ENCODE assay signal across 9 mouse cellular contexts in the genomic region with DNA sequence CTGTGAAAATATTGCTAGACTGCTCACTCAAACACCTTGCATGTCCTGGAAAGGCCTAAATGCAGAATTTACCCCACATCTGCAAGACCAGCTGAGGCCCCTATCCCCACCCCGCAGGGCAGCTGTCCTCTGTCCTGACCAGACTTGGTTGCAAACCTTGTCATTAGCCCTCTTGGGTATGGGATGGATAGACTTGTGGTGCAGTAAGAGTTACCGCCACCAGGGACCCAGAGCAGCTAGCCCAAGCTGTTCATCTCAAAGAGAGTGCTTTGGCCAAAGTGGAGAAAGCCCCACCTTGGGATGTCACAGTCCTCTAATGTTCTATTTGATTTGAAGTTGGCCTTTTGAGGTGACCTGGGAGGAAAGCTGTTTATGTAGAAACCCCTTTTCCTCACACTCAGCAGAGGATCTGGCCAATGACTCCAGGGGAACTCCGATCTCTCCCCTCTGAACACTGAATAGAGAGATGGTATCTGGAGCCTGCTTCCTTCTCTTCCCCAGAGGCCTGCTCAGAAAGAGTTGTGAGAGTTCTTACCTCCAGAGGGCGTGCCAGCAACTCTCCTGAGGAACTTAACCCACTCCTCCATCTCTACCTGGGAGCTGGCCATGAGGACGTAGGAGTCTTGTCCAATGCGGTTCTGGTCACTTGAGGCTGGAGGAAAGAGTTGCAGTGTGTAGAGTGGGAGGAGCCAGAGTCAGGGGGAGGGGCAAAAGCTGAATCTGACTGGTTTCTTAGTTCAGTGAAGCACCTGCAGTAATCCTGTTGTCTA. TPM values are rescaled to one million over a fixed set of nuclear protein-coding genes. Genes with fewer than 3 reads are reported as not detected.
DNase-seq lines count a peak whose midpoint lies in the region; ATAC-seq lines count a peak whose summit lies in the region.
"Had no signal": no experiment of that assay in that cellular context is flagged by ENCODE, and none has a peak within 500 bp of the region (broad histone marks: within the 10 kb centered on the region; RNA-seq: fewer than 3 reads in every experiment).

No protein-coding gene starts in this region.

- peak; percentile 6 to 10 for DNase-seq in adrenal gland, postnatal 36 days
- DNase-seq in adrenal gland, adult 8-10 months, result no peak
- DNase-seq in CD4-positive, CD25-positive, alpha-beta regulatory T cell, adult 2 months (ENCODE audit: low read depth, low spot score), result peak; percentile 60
- DNase-seq in induced T-regulatory cell, adult 2 months (ENCODE audit: low read depth), result peak; percentile 62
- peak; percentile 50 to 53 for DNase-seq in lung, postnatal 4 days
- no peak for DNase-seq in urinary bladder, adult 18-20 months (ENCODE audit: low spot score in 2 of 2)
- DNase-seq in layer of hippocampus, adult 9-11 months, result no peak
- DNase-seq: left cerebral cortex, postnatal 4 days had no signal

- ATAC-seq in erythroid progenitor cell, adult 5-6 weeks (replicated peaks; ENCODE audit: low FRiP score, poor library complexity, severe bottlenecking), result no peak

RNA-seq across cellular contexts. Expression of gene Arhgap25, which starts 45.2 kb away (rescaled TPM):
- 1 to 10 TPM; 2.8 to 3.7 TPM for total RNA-seq in adrenal gland, postnatal 36 days (2021)
- 1 to 10 TPM; 2.6 to 7.4 (median 5.1) TPM for total RNA-seq in adrenal gland, adult 8-10 months (2022)
- total RNA-seq in erythroid progenitor cell, adult 5-6 weeks (2015; ENCODE audit: low replicate concordance), result 3.2 and 7.1 TPM in 2 replicates
- 8.6 and 11.2 TPM in 2 replicates for total RNA-seq in erythroid progenitor cell, adult 5-6 weeks (2017; ENCODE audit: low replicate concordance)

RNA-seq across cellular contexts. Expression of gene Bmp10, which starts 59.0 kb away (rescaled TPM):
- total RNA-seq in adrenal gland, postnatal 36 days (2021), result not detected
- not detected for total RNA-seq in adrenal gland, adult 8-10 months (2022)
- total RNA-seq in erythroid progenitor cell, adult 5-6 weeks (2015; ENCODE audit: low replicate concordance), result not detected in 2 replicates
- total RNA-seq in erythroid progenitor cell, adult 5-6 weeks (2017; ENCODE audit: low replicate concordance), result not detected in 2 replicates

Comparison
In these comparisons a context has a peak if more than half of its experiments do, and no peak if none do; other contexts are left out.
1. DNase-seq: peak in adrenal gland, postnatal 36 days (2 of 2), CD4-positive, CD25-positive, alpha-beta regulatory T cell, adult 2 months (single experiment), induced T-regulatory cell, adult 2 months (single experiment) and lung, postnatal 4 days (2 of 2); none in adrenal gland, adult 8-10 months (single experiment), urinary bladder, adult 18-20 months (0 of 2) and layer of hippocampus, adult 9-11 months (single experiment).